Mouse (Mus musculus): ENCODE data around the gene Vps9d1. TPM values are rescaled to one million over a fixed set of nuclear protein-coding genes. Genes with fewer than 3 reads are reported as not detected.
"Not testable (repeated sequence)": the region's sequence is repeated elsewhere in the genome, so short reads cannot be mapped to it uniquely, and the experiment has no call there.

Gene Vps9d1
- polyA plus RNA-seq (2015; fragmentation: Nextera tagmentation; extraction: Ambion mirVana), result 46.8 and 47.2 TPM in 2 replicates

- peaks cover 22% of the 10 kb centered on the region for H3K4me1 ChIP-seq
- H3K9ac ChIP-seq (replicated peaks), result peak within 1 kb of the TSS; percentile 97
- H3K27me3 ChIP-seq, result no peaks in the 10 kb centered on the region
- under 1% methylated on average over 95 of the region's 99 CpGs for WGBS
- peak within 1 kb of the TSS; percentile 87 for H3K4me3 ChIP-seq
- no peaks in the 10 kb centered on the region for H3K9me3 ChIP-seq
- H3K4me2 ChIP-seq (replicated peaks), result peak within 1 kb of the TSS; percentile 79
- peaks cover 52% of the 10 kb centered on the region for H3K36me3 ChIP-seq
- peak; percentile 97 for ATAC-seq (replicated peaks)
- peak within 1 kb of the TSS; percentile 85 for H3K27ac ChIP-seq (replicated peaks)
These were observed at the start of gene Vps9d1, which contains the start of gene Zfp276 for GRCm38 (mm10) chr8:123254099-123254885. Vps9d1 (minus strand) TSS chr8:123254348. Zfp276 (plus strand) TSS chr8:123254195.

- Histone ChIP-seq H3K36me3 (no peaks in the 10 kb centered on the region), H3K9ac (replicated peaks) (no peak overlapping the region)
These were observed 44.2 kb upstream of the Vps9d1 start for GRCm38 (mm10) chr8:123298301-123298700.

GRCm38 (mm10) chr8:123292785-123293184 is 38.6 kb upstream of the Vps9d1 start:
- no peaks in the 10 kb centered on the region for H3K27me3 ChIP-seq
- no peak overlapping the region for H3K27ac ChIP-seq (replicated peaks)
- no peak for ATAC-seq (replicated peaks)
- 96% methylated on average over 2 of the region's 2 CpGs for WGBS
- H3K36me3 ChIP-seq, result no peaks in the 10 kb centered on the region
- no peaks in the 10 kb centered on the region for H3K4me1 ChIP-seq
- H3K4me2 ChIP-seq (replicated peaks), result no peak overlapping the region
- H3K9me3 ChIP-seq, result no peaks in the 10 kb centered on the region
- no peak overlapping the region for H3K4me3 ChIP-seq
- no peak overlapping the region for H3K9ac ChIP-seq (replicated peaks)

More at GRCm38 (mm10) chr8:123298301-123298700, 44.2 kb upstream of the Vps9d1 start:
- H3K9me3 ChIP-seq, result no peaks in the 10 kb centered on the region
- no peak overlapping the region for H3K4me2 ChIP-seq (replicated peaks)
- no peaks in the 10 kb centered on the region for H3K27me3 ChIP-seq
- 95% methylated on average over 11 of the region's 11 CpGs for WGBS
- no peak overlapping the region for H3K27ac ChIP-seq (replicated peaks)
- H3K4me3 ChIP-seq, result no peak overlapping the region
- H3K4me1 ChIP-seq, result no peaks in the 10 kb centered on the region
- no peak for ATAC-seq (replicated peaks)

- H3K27ac ChIP-seq (replicated peaks), result no peak overlapping the region
- H3K9ac ChIP-seq (replicated peaks), result no peak overlapping the region
- no peaks in the 10 kb centered on the region for H3K27me3 ChIP-seq
- no peak overlapping the region for H3K4me3 ChIP-seq
- no peaks in the 10 kb centered on the region for H3K36me3 ChIP-seq
- 89% methylated on average over 3 of the region's 3 CpGs for WGBS
- ATAC-seq (replicated peaks), result no peak
- no peaks in the 10 kb centered on the region for H3K9me3 ChIP-seq
- H3K4me1 ChIP-seq, result no peaks in the 10 kb centered on the region
- H3K4me2 ChIP-seq (replicated peaks), result no peak overlapping the region
These were observed 38.1 kb upstream of the Vps9d1 start for GRCm38 (mm10) chr8:123292281-123292680.

GRCm38 (mm10) chr8:123291716-123292115 is 37.6 kb upstream of the Vps9d1 start:
- no peaks in the 10 kb centered on the region for H3K9me3 ChIP-seq
- no peak overlapping the region for H3K4me2 ChIP-seq (replicated peaks)
- ATAC-seq (replicated peaks), result no peak
- no peak overlapping the region for H3K9ac ChIP-seq (replicated peaks)
- no peaks in the 10 kb centered on the region for H3K27me3 ChIP-seq
- H3K36me3 ChIP-seq, result no peaks in the 10 kb centered on the region
- 92% methylated on average over 8 of the region's 8 CpGs for WGBS
- no peak overlapping the region for H3K4me3 ChIP-seq
- H3K27ac ChIP-seq (replicated peaks), result no peak overlapping the region
- H3K4me1 ChIP-seq, result no peaks in the 10 kb centered on the region

GRCm38 (mm10) chr8:123290679-123291078 is 36.5 kb upstream of the Vps9d1 start:
- Histone ChIP-seq H3K27ac (replicated peaks) (no peak overlapping the region), H3K4me3 (no peak overlapping the region), H3K9me3 (no peaks in the 10 kb centered on the region), H3K4me2 (replicated peaks) (no peak overlapping the region), H3K9ac (replicated peaks) (no peak overlapping the region), H3K4me1 (no peaks in the 10 kb centered on the region), H3K36me3 (no peaks in the 10 kb centered on the region), H3K27me3 (no peaks in the 10 kb centered on the region)
- 95% methylated on average over 8 of the region's 8 CpGs for WGBS
- ATAC-seq (replicated peaks), result no peak

- WGBS, result 66% methylated on average over 4 of the region's 4 CpGs
- Histone ChIP-seq H3K27me3 (no peaks in the 10 kb centered on the region), H3K36me3 (no peaks in the 10 kb centered on the region), H3K4me1 (no peaks in the 10 kb centered on the region), H3K27ac (replicated peaks) (no peak overlapping the region), H3K4me2 (replicated peaks) (no peak overlapping the region), H3K4me3 (no peak overlapping the region), H3K9ac (replicated peaks) (no peak overlapping the region), H3K9me3 (no peaks in the 10 kb centered on the region)
- ATAC-seq (replicated peaks), result no peak
These were observed 36.0 kb upstream of the Vps9d1 start for GRCm38 (mm10) chr8:123290166-123290565.

- Histone ChIP-seq H3K36me3 (no peaks in the 10 kb centered on the region), H3K4me2 (replicated peaks) (no peak overlapping the region), H3K9me3 (no peaks in the 10 kb centered on the region), H3K9ac (replicated peaks) (no peak overlapping the region), H3K27ac (replicated peaks) (no peak overlapping the region), H3K4me3 (no peak overlapping the region), H3K4me1 (no peaks in the 10 kb centered on the region), H3K27me3 (no peaks in the 10 kb centered on the region)
- WGBS, result 94% methylated on average over 17 of the region's 17 CpGs
- ATAC-seq (replicated peaks), result no peak
These were observed 33.2 kb upstream of the Vps9d1 start for GRCm38 (mm10) chr8:123287362-123287761.

GRCm38 (mm10) chr8:123284493-123284892 is 30.3 kb upstream of the Vps9d1 start:
- Histone ChIP-seq H3K36me3 (no peaks in the 10 kb centered on the region), H3K4me3 (no peak overlapping the region), H3K4me1 (no peaks in the 10 kb centered on the region), H3K9me3 (no peaks in the 10 kb centered on the region), H3K9ac (replicated peaks) (no peak overlapping the region), H3K27me3 (no peaks in the 10 kb centered on the region), H3K27ac (replicated peaks) (no peak overlapping the region), H3K4me2 (replicated peaks) (no peak overlapping the region)
- no peak for ATAC-seq (replicated peaks)
- 89% methylated on average over 5 of the region's 5 CpGs for WGBS

GRCm38 (mm10) chr8:123283991-123284390 is 29.8 kb upstream of the Vps9d1 start:
- H3K9me3 ChIP-seq, result no peaks in the 10 kb centered on the region
- whole genome bisulfite sequencing, result 96% methylated on average over 7 of the region's 7 CpGs
- H3K36me3 ChIP-seq, result no peaks in the 10 kb centered on the region

GRCm38 (mm10) chr8:123282994-123283393 is 28.8 kb upstream of the Vps9d1 start:
- H3K9me3 ChIP-seq; H3K27ac ChIP-seq (replicated peaks); H3K4me1 ChIP-seq; ATAC-seq (replicated peaks); H3K27me3 ChIP-seq; H3K9ac ChIP-seq (replicated peaks); H3K4me3 ChIP-seq; H3K36me3 ChIP-seq; H3K4me2 ChIP-seq (replicated peaks): not testable (repeated sequence)
- 91% methylated on average over 6 of the region's 6 CpGs for WGBS

More at GRCm38 (mm10) chr8:123283991-123284390, 29.8 kb upstream of the Vps9d1 start:
- Histone ChIP-seq H3K4me3 (no peak overlapping the region), H3K27me3 (no peaks in the 10 kb centered on the region), H3K4me1 (no peaks in the 10 kb centered on the region), H3K9ac (replicated peaks) (no peak overlapping the region), H3K4me2 (replicated peaks) (no peak overlapping the region), H3K27ac (replicated peaks) (no peak overlapping the region)
- no peak for ATAC-seq (replicated peaks)

- no peaks in the 10 kb centered on the region for H3K4me1 ChIP-seq
- no peak overlapping the region for H3K4me2 ChIP-seq (replicated peaks)
- H3K4me3 ChIP-seq, result no peak overlapping the region
- H3K9me3 ChIP-seq, result no peaks in the 10 kb centered on the region
- H3K27me3 ChIP-seq, result no peaks in the 10 kb centered on the region
- WGBS, result 93% methylated on average over 13 of the region's 13 CpGs
- no peaks in the 10 kb centered on the region for H3K36me3 ChIP-seq
- H3K9ac ChIP-seq (replicated peaks), result no peak overlapping the region
- ATAC-seq (replicated peaks), result no peak
- H3K27ac ChIP-seq (replicated peaks), result no peak overlapping the region
These were observed 26.4 kb upstream of the Vps9d1 start for GRCm38 (mm10) chr8:123280302-123281094.
